Mouse (Mus musculus) megakaryocyte, adult 5-6 weeks (primary cell): ENCODE data around the gene Rhox2b. TPM values are rescaled to one million over a fixed set of nuclear protein-coding genes. Genes with fewer than 3 reads are reported as not detected.
"Not testable (repeated sequence)": the region's sequence is repeated elsewhere in the genome, so short reads cannot be mapped to it uniquely, and the experiment has no call there.

Source experiments
- ATAC-seq: 2 replicates; pipeline ENCODE4 v1.8.0; 2016; ENCODE audit warnings: mild to moderate bottlenecking, inconsistent platforms; ENCODE audit not compliant: poor library complexity, severe bottlenecking
- total RNA-seq, 2 experiments: library from RNA; stranded (forward) in 1 of 2; stranded (reverse) in 1 of 2; fragments of 153-499, 151-499 nt in 1 of 2; fragments of 221-1000, 200-1000 nt in 1 of 2; gene quantifications; 2 replicates each; pipeline versions ENCODE4 v1.2.3 to v1.2.4; 2015 to 2017

The Rhox2b gene
- total RNA-seq (2015), result not detected in 2 replicates
- not detected in 2 replicates for total RNA-seq (2017)

DNA sequence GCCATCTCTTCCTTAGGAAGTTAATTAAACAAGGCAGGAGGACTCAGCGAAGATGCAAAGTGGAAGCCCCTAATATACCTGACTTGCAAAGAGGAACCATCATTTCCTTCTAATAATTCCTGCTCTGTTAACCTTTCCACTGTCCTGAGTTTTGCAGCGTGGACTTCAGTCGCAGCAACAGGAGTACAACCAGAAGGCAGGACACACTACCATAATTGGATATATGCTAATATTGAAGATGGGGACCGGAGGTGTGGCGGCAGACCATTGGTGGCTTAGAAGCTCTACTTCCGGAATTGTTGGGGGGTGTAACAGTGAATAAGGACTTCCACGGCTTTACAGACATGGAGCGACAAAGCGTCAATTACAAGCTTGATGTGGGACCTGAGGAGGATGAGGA lies at the start of gene Rhox2b:
Gene Rhox2b (plus strand): TSS at position 301 of the 400 bp plus-strand sequence.
- ATAC-seq, result not testable (repeated sequence)

DNA sequence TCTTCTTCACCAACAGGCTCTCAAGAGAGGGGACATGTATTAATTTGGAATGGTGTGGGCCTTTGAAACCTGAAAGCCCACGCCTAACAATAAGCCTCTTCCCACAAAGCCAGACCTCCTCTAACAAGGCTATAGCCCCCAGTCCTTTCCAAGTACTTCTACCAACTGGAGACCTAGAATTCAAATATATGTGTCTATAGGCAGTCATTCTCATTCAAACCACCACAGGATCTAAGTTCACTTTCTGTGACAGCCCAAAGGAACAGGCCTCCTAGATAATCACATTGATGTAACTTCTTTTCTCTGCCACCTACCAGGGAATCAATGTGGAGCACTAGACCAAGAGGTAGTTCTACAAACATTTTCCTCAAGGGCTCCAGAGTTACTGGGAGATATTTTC lies 32.1 kb upstream of the Rhox2b start, which contains the start of gene Rhox3a2:
Gene Rhox3a2 (plus strand): TSS at position 301 of the 400 bp plus-strand sequence.
- not testable (repeated sequence) for ATAC-seq

DNA sequence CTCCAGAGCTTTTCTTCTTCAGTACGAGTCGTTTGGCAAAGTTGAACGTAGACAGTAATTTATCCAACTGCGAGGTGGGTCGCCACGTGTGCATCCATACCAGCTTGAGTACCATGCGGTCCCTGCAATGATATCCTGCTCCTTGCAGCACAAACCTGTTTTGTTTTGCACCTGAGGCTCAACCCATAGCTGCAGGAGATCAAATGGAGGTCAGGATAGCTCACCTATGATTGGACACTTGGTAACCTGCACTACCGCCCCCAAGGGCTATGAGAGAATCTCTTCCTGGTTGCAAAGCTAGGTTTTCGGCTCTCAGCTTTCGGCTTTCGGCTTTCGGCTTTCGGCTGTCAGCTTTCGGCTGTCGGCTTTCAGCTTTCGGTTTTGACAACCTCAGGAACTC lies 21.3 kb upstream of the Rhox2b start, which contains the start of gene Rhox4a2:
Gene Rhox4a2 (plus strand): TSS at position 301 of the 400 bp plus-strand sequence.
- ATAC-seq, result not testable (repeated sequence)

- ATAC-seq, result not testable (repeated sequence)
These were observed 20.3 kb downstream of the Rhox2b start, which contains the start of gene Rhox4b for GRCm38 (mm10) chrX:37432194-37432593. TSS of gene Rhox4b (plus strand) at chrX:37432494.

- ATAC-seq, result not testable (repeated sequence)
These were observed 41.5 kb downstream of the Rhox2b start, which contains the start of gene Rhox2c for GRCm38 (mm10) chrX:37453380-37453779. TSS of gene Rhox2c (plus strand) at chrX:37453680.

DNA sequence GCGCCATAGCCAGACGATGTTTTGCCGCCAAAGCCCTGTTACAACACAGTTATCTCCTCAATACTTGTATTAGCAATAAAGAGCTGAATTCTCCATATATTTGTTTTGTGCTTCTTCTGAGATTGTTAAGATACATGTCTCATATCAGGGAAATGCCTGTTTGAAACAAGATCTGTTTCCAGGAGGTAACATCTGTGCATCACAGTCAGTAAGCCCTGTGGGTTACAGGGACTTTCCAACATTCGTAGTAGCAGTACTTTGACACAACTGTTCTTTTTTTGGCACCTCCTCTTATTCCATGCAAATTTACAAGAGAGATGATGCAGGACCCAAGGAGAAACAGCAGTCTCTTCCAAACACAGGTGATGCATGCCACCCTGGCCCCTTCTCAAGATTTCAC lies 46.4 kb downstream of the Rhox2b start, which contains the start of gene Rhox3c:
Gene Rhox3c (plus strand): TSS at position 301 of the 400 bp plus-strand sequence.
- ATAC-seq, result not testable (repeated sequence)

Other genes starting within 250 kb of the Rhox2b start
- not detected in 2 replicates for gene Akap14, start 243.2 kb upstream of the Rhox2b start, total RNA-seq (2015)
- not detected in 2 replicates for gene Akap14, start 243.2 kb upstream of the Rhox2b start, total RNA-seq (2017)
- 203 and 221 TPM in 2 replicates for gene Ndufa1, start 220.9 kb upstream of the Rhox2b start, total RNA-seq (2015)
- 123 and 131 TPM in 2 replicates for gene Ndufa1, start 220.9 kb upstream of the Rhox2b start, total RNA-seq (2017)
- gene Rnf113a1, start 220.8 kb upstream of the Rhox2b start, total RNA-seq (2015), result 6.4 and 6.5 TPM in 2 replicates
- 2.8 and 4.5 TPM in 2 replicates for gene Rnf113a1, start 220.8 kb upstream of the Rhox2b start, total RNA-seq (2017)
- not detected in 2 replicates for gene Gm9, start 201.0 kb upstream of the Rhox2b start, total RNA-seq (2015)
- not detected in 2 replicates for gene Gm9, start 201.0 kb upstream of the Rhox2b start, total RNA-seq (2017)
- not detected in 2 replicates for gene Rhox1, start 189.8 kb upstream of the Rhox2b start, total RNA-seq (2015)
- not detected in 2 replicates for gene Rhox1, start 189.8 kb upstream of the Rhox2b start, total RNA-seq (2017)
- gene Rhox2a, start 167.1 kb upstream of the Rhox2b start, total RNA-seq (2015), result not detected in 2 replicates
- gene Rhox2a, start 167.1 kb upstream of the Rhox2b start, total RNA-seq (2017), result not detected in 2 replicates
- gene Rhox3a, start 162.1 kb upstream of the Rhox2b start, total RNA-seq (2015), result not detected in 2 replicates
- gene Rhox3a, start 162.1 kb upstream of the Rhox2b start, total RNA-seq (2017), result not detected in 2 replicates
- not detected in 2 replicates for gene Rhox4a, start 146.7 kb upstream of the Rhox2b start, total RNA-seq (2015)
- not detected in 2 replicates for gene Rhox4a, start 146.7 kb upstream of the Rhox2b start, total RNA-seq (2017)
- gene Rhox3a2, start 32.0 kb upstream of the Rhox2b start, total RNA-seq (2015), result not detected in 2 replicates
- not detected in 2 replicates for gene Rhox3a2, start 32.0 kb upstream of the Rhox2b start, total RNA-seq (2017)
- gene Rhox4a2, start 21.2 kb upstream of the Rhox2b start, total RNA-seq (2015), result not detected in 2 replicates
- not detected in 2 replicates for gene Rhox4a2, start 21.2 kb upstream of the Rhox2b start, total RNA-seq (2017)
- not detected in 2 replicates for gene Rhox4b, start 20.4 kb downstream of the Rhox2b start, total RNA-seq (2015)
- not detected in 2 replicates for gene Rhox4b, start 20.4 kb downstream of the Rhox2b start, total RNA-seq (2017)
- not detected in 2 replicates for gene Rhox2c, start 41.6 kb downstream of the Rhox2b start, total RNA-seq (2015)
- gene Rhox2c, start 41.6 kb downstream of the Rhox2b start, total RNA-seq (2017), result not detected in 2 replicates
- not detected in 2 replicates for gene Rhox3c, start 46.5 kb downstream of the Rhox2b start, total RNA-seq (2015)
- gene Rhox3c, start 46.5 kb downstream of the Rhox2b start, total RNA-seq (2017), result not detected in 2 replicates
- not detected in 2 replicates for gene Rhox4c, start 68.3 kb downstream of the Rhox2b start, total RNA-seq (2015)
- not detected in 2 replicates for gene Rhox4c, start 68.3 kb downstream of the Rhox2b start, total RNA-seq (2017)
- not detected in 2 replicates for gene Rhox2d, start 81.4 kb downstream of the Rhox2b start, total RNA-seq (2015)
- not detected in 2 replicates for gene Rhox2d, start 81.4 kb downstream of the Rhox2b start, total RNA-seq (2017)
- not detected in 2 replicates for gene Rhox4d, start 102.3 kb downstream of the Rhox2b start, total RNA-seq (2015)
- gene Rhox4d, start 102.3 kb downstream of the Rhox2b start, total RNA-seq (2017), result not detected in 2 replicates
- gene Rhox2e, start 118.4 kb downstream of the Rhox2b start, total RNA-seq (2015), result not detected in 2 replicates
- gene Rhox2e, start 118.4 kb downstream of the Rhox2b start, total RNA-seq (2017), result not detected in 2 replicates
- not detected in 2 replicates for gene Rhox3e, start 130.0 kb downstream of the Rhox2b start, total RNA-seq (2015)
- not detected in 2 replicates for gene Rhox3e, start 130.0 kb downstream of the Rhox2b start, total RNA-seq (2017)
- gene Rhox4e, start 145.3 kb downstream of the Rhox2b start, total RNA-seq (2015), result not detected in 2 replicates
- not detected in 2 replicates for gene Rhox4e, start 145.3 kb downstream of the Rhox2b start, total RNA-seq (2017)
- not detected in 2 replicates for gene Rhox2f, start 159.3 kb downstream of the Rhox2b start, total RNA-seq (2015)
- not detected in 2 replicates for gene Rhox2f, start 159.3 kb downstream of the Rhox2b start, total RNA-seq (2017)
- gene Rhox3f, start 168.9 kb downstream of the Rhox2b start, total RNA-seq (2015), result not detected in 2 replicates
- not detected in 2 replicates for gene Rhox3f, start 168.9 kb downstream of the Rhox2b start, total RNA-seq (2017)
- not detected in 2 replicates for gene Rhox4f, start 195.6 kb downstream of the Rhox2b start, total RNA-seq (2015)
- gene Rhox4f, start 195.6 kb downstream of the Rhox2b start, total RNA-seq (2017), result not detected in 2 replicates
- not detected in 2 replicates for gene Rhox3g, start 216.5 kb downstream of the Rhox2b start, total RNA-seq (2015)
- gene Rhox3g, start 216.5 kb downstream of the Rhox2b start, total RNA-seq (2017), result not detected in 2 replicates
- gene Rhox2g, start 231.4 kb downstream of the Rhox2b start, total RNA-seq (2015), result not detected in 2 replicates
- gene Rhox2g, start 231.4 kb downstream of the Rhox2b start, total RNA-seq (2017), result not detected in 2 replicates
- gene Rhox4g, start 239.3 kb downstream of the Rhox2b start, total RNA-seq (2015), result not detected in 2 replicates
- gene Rhox4g, start 239.3 kb downstream of the Rhox2b start, total RNA-seq (2017), result not detected in 2 replicates